Mouse (Mus musculus) embryo, embryonic 10 days (tissue): ENCODE results near the gene Zfp866.

Experiments used
- DNase-seq: peaks from one replicate; pipeline ENCODE4 v3.0.0-alpha.2; 2015; ENCODE audit warnings: low spot score

Gene Zfp866

GRCm38 (mm10) chr8:69797661-69798060, 6.7 kb upstream of the Zfp866 start:
- DNase-seq: no peak

GRCm38 (mm10) chr8:69796721-69797345, 5.9 kb upstream of the Zfp866 start:
- no peak for DNase-seq

GRCm38 (mm10) chr8:69794901-69795300, 3.9 kb upstream of the Zfp866 start:
- no peak for DNase-seq

- no peak for DNase-seq
Observed at GRCm38 (mm10) chr8:69794096-69794495, 3.1 kb upstream of the Zfp866 start.

GRCm38 (mm10) chr8:69793666-69794065, 2.7 kb upstream of the Zfp866 start:
- DNase-seq: no peak

- peak; percentile 54 for DNase-seq
Observed at GRCm38 (mm10) chr8:69791415-69792068, 564 bp upstream of the Zfp866 start.

- DNase-seq: no peak
Observed at GRCm38 (mm10) chr8:69790364-69790763, 614 bp downstream of the Zfp866 start.

GRCm38 (mm10) chr8:69789731-69790130, 1.2 kb downstream of the Zfp866 start:
- DNase-seq: no peak

GRCm38 (mm10) chr8:69789105-69789504, 1.9 kb downstream of the Zfp866 start:
- no peak for DNase-seq

- no peak for DNase-seq
Observed at GRCm38 (mm10) chr8:69777111-69777510, 13.9 kb downstream of the Zfp866 start.

GRCm38 (mm10) chr8:69775149-69775534, 15.8 kb downstream of the Zfp866 start:
- no peak for DNase-seq

- DNase-seq: peak; percentile 99
Observed at GRCm38 (mm10) chr8:69774503-69775148, 16.4 kb downstream of the Zfp866 start, which contains the start of gene Gm20422. Gene Gm20422 (minus strand): TSS chr8:69774886.

- DNase-seq: no peak
Observed at GRCm38 (mm10) chr8:69772106-69772505, 18.9 kb downstream of the Zfp866 start.

- no peak for DNase-seq
Observed at GRCm38 (mm10) chr8:69771221-69771620, 19.8 kb downstream of the Zfp866 start.

- DNase-seq: no peak
Observed at GRCm38 (mm10) chr8:69761814-69762445, 29.0 kb downstream of the Zfp866 start.

- no peak for DNase-seq
Observed at GRCm38 (mm10) chr8:69758316-69758715, 32.7 kb downstream of the Zfp866 start.

- no peak for DNase-seq
Observed at GRCm38 (mm10) chr8:69752437-69752836, 38.5 kb downstream of the Zfp866 start.

- peak; percentile 97 for DNase-seq
Observed at GRCm38 (mm10) chr8:69749544-69750454, 41.2 kb downstream of the Zfp866 start, which contains the start of gene Zfp963. Gene Zfp963 (minus strand): TSS chr8:69749970.

- DNase-seq: peak; percentile 19
Observed at GRCm38 (mm10) chr8:69741231-69741630, 49.7 kb downstream of the Zfp866 start.

GRCm38 (mm10) chr8:69740763-69741162, 50.2 kb downstream of the Zfp866 start:
- no peak for DNase-seq

GRCm38 (mm10) chr8:69735495-69735894, 55.5 kb downstream of the Zfp866 start:
- no peak for DNase-seq

- DNase-seq: no peak
Observed at GRCm38 (mm10) chr8:69717232-69717580, 73.8 kb downstream of the Zfp866 start.
